Mouse (Mus musculus) stomach, postnatal 0 days (tissue): ENCODE data around the gene Adamts17. TPM values are rescaled to one million over a fixed set of nuclear protein-coding genes. Genes with fewer than 3 reads are reported as not detected.

Source experiments
- ATAC-seq: fragments of 200-750 bp; cut with Nextera tagmentation; 2 replicates; pipeline ENCODE4 v1.8.0; 2017; ENCODE audit not compliant: low FRiP score, low TSS enrichment
- DNase-seq: peaks from one replicate; pipeline ENCODE4 v3.0.0-alpha.2; 2016; ENCODE audit warnings: low spot score
- H3K27ac ChIP-seq: fragments of 300-500 bp; sonication (generic); replicated peaks from 2 replicates; pipeline ENCODE4 v1.5.1; 2014; ENCODE audit warnings: mild to moderate bottlenecking, control low read depth
- H3K27me3 ChIP-seq: fragments of 300-500 bp; sonication (generic); 2 replicates; pipeline ENCODE4 v1.6.1; 2014; ENCODE audit warnings: low read length; ENCODE audit not compliant: control insufficient read depth, insufficient read depth
- H3K36me3 ChIP-seq: fragments of 300-500 bp; sonication (generic); 2 replicates; pipeline ENCODE4 v1.6.1; 2014; ENCODE audit warnings: low read length, mixed read lengths; ENCODE audit not compliant: control insufficient read depth, insufficient read depth
- H3K4me1 ChIP-seq: fragments of 300-500 bp; sonication (generic); replicated peaks from 2 replicates; pipeline ENCODE4 v1.6.1; 2014; ENCODE audit warnings: antibody characterized with exemption; ENCODE audit not compliant: control insufficient read depth, insufficient read depth
- H3K4me2 ChIP-seq: fragments of 300-500 bp; sonication (generic); replicated peaks from 2 replicates; pipeline ENCODE4 v1.6.1; 2014; ENCODE audit warnings: low read depth, mild to moderate bottlenecking, control low read depth, moderate library complexity
- H3K4me3 ChIP-seq: fragments of 300-500 bp; sonication (generic); 2 replicates; pipeline ENCODE4 v1.5.1; 2014; ENCODE audit warnings: low read depth, low read length, control low read depth
- H3K9ac ChIP-seq: fragments of 300-500 bp; sonication (generic); 2 replicates; pipeline ENCODE4 v1.6.1; 2014; ENCODE audit warnings: mild to moderate bottlenecking, low read length, control low read depth, mixed read lengths
- H3K9me3 ChIP-seq: fragments of 300-500 bp; sonication (generic); 2 replicates; pipeline ENCODE4 v1.6.1; 2016; ENCODE audit warnings: low read length; ENCODE audit not compliant: control insufficient read depth
- CTCF ChIP-seq: IDR thresholded peaks from 2 replicates; pipeline ENCODE4 v1.5.1; 2016; ENCODE audit warnings: antibody characterized with exemption, low read depth, mild to moderate bottlenecking, moderate library complexity
- EP300 ChIP-seq: optimal IDR thresholded peaks from 2 replicates; pipeline ENCODE3; 2016; ENCODE audit warnings: antibody characterized with exemption
- WGBS: fragments of 180-500 bp; shearing (Covaris S2); extraction: QIAGEN DNeasy Blood & Tissue Kit; methylation state at CpG from one replicate; pipeline ENCODE4 v1.1.7; 2014; 5-methylcytosine and 5-hydroxymethylcytosine counted together
- polyA plus RNA-seq: library from polyadenylated mRNA; unstranded; fragments of >200 nt; fragmentation: Nextera tagmentation; extraction: Ambion mirVana; gene quantifications from 2 replicates; pipeline ENCODE4 v1.2.1, GENCODE M21; 2015

Gene Adamts17
- polyA plus RNA-seq, 1 experiment from 2014 or later = 2.4 TPM

DNA sequence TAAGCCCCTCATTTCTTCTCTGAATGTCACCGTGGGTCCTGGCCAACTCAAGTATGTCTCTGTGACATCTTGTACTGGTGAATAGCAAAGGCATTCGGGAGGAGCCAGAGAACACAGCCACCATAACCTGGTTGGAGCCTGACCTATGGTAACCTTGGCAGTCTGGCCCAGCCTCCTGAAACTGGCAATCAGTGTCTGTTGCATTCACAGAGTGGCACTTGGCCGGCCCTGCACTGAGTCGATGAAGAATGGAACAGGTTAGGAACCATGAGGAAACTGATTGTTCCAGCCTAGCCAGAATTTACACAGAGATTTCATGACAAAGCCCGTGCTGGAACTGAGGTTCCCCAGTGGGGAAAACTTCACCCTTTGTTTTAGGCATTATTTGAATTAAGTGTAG, 38.8 kb upstream of the Adamts17 start:
- ATAC-seq = no peak
- Histone ChIP-seq H3K9ac (no peak overlapping the region), H3K27ac (no peak overlapping the region), H3K4me3 (no peak overlapping the region), H3K4me1 (no peaks in the 10 kb centered on the region), H3K27me3 (no peaks in the 10 kb centered on the region), H3K9me3 (no peaks in the 10 kb centered on the region), H3K36me3 (no peaks in the 10 kb centered on the region), H3K4me2 (no peak overlapping the region)
- no peak for DNase-seq
- 42% methylated on average over 5 of the region's 5 CpGs for WGBS
- no peak for TF ChIP-seq CTCF
- TF ChIP-seq EP300 = no peak

DNA sequence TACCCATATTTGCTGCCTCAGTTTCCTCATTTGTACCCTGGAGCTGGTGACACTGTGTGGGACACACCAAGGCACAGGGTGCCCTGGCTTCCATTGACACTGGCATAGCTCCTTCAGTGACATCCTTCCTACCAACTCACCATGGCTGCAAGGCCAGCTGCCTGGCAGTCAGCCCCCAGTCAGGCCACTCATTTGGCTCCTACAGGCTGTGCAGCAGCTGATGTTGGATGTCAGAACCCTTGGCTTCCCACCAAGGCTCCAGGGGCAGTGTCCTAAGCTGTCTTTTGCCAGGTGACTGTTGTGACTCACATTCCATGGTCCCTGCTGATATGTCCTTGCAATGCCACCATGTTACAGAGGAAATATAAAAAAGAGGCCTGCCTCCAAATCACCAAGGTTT, 37.8 kb upstream of the Adamts17 start:
- Histone ChIP-seq H3K27ac (no peak overlapping the region), H3K9me3 (no peaks in the 10 kb centered on the region), H3K9ac (no peak overlapping the region), H3K4me2 (no peak overlapping the region), H3K27me3 (no peaks in the 10 kb centered on the region), H3K4me1 (no peaks in the 10 kb centered on the region), H3K36me3 (no peaks in the 10 kb centered on the region), H3K4me3 (no peak overlapping the region)
- no peak for DNase-seq
- TF ChIP-seq EP300 = no peak
- no peak for TF ChIP-seq CTCF
- no peak for ATAC-seq

GRCm38 (mm10) chr7:66803798-66804197, 35.7 kb upstream of the Adamts17 start:
- Histone ChIP-seq H3K36me3 (no peaks in the 10 kb centered on the region), H3K4me2 (no peak overlapping the region), H3K27me3 (no peaks in the 10 kb centered on the region), H3K27ac (no peak overlapping the region), H3K9ac (no peak overlapping the region), H3K4me1 (no peaks in the 10 kb centered on the region), H3K4me3 (no peak overlapping the region), H3K9me3 (no peaks in the 10 kb centered on the region)
- ATAC-seq = no peak
- 34% methylated on average over 5 of the region's 5 CpGs for WGBS
- no peak for DNase-seq
- TF ChIP-seq EP300 (no peak), CTCF (no peak)

DNA sequence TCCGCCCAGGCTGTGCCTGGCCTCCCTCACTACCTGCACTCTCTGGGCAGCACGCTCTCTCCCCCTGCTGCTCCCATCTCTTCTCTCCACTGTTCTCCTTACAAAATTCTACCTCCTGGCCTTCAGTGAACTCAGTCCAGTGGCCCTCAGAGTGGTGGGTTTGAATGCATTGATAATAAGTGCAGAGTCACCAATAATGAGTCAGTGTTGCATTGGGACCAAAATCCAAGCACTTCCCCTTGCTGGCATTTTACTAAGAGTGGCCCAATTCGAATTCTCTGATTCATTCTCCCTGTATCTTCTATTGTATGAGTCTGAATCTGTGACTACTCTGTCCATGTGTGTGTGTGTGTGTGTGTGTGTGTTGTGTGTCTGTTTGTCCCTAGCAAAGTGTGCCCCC, 32.7 kb upstream of the Adamts17 start:
- no peak overlapping the region for H3K4me2 ChIP-seq
- no peak overlapping the region for H3K4me3 ChIP-seq
- TF ChIP-seq EP300 = no peak
- peak; percentile 24; the same call in 1 of the 2 replicates for TF ChIP-seq CTCF
- H3K27ac ChIP-seq = no peak overlapping the region
- ATAC-seq (no peak), DNase-seq (no peak)
- 80% methylated on average over 3 of the region's 3 CpGs for WGBS
- H3K4me1 ChIP-seq = no peaks in the 10 kb centered on the region
- H3K27me3 ChIP-seq = no peaks in the 10 kb centered on the region
- no peak overlapping the region for H3K9ac ChIP-seq
- H3K9me3 ChIP-seq = no peaks in the 10 kb centered on the region
- no peaks in the 10 kb centered on the region for H3K36me3 ChIP-seq

DNA sequence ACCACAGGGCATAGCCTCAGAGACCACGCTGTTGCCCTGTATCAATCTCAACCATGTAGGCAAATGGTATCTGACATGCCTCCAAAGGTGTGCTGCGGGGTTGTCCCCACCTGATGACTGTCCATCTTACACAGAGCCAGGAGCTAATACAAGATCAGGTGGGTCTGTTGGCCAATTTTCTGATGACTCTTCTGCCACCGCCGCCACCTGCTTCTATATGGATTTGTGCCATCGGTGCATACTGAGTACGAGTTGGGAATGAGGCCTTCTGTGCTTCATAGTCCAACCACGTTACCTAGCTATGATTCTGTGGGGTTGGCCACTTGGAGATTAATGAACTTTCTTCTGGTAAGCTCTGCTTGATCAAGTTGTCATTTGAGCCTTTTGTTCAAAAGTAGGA, 29.1 kb upstream of the Adamts17 start:
- H3K4me3 ChIP-seq = no peak overlapping the region
- ATAC-seq (no peak), DNase-seq (no peak)
- H3K4me1 ChIP-seq = no peaks in the 10 kb centered on the region
- no peak overlapping the region for H3K9ac ChIP-seq
- no peaks in the 10 kb centered on the region for H3K36me3 ChIP-seq
- H3K27ac ChIP-seq = no peak overlapping the region
- H3K27me3 ChIP-seq = no peaks in the 10 kb centered on the region
- H3K9me3 ChIP-seq = no peaks in the 10 kb centered on the region
- no peak overlapping the region for H3K4me2 ChIP-seq
- no peak for TF ChIP-seq EP300
- no peak for TF ChIP-seq CTCF
- 96% methylated on average over 7 of the region's 7 CpGs for WGBS

GRCm38 (mm10) chr7:66811294-66811693, 28.2 kb upstream of the Adamts17 start:
- H3K4me2 ChIP-seq = no peak overlapping the region
- WGBS = 80% methylated on average over 1 of the region's 1 CpGs
- DNase-seq (no peak), ATAC-seq (no peak)
- no peak overlapping the region for H3K4me3 ChIP-seq
- no peaks in the 10 kb centered on the region for H3K9me3 ChIP-seq
- no peaks in the 10 kb centered on the region for H3K27me3 ChIP-seq
- no peaks in the 10 kb centered on the region for H3K36me3 ChIP-seq
- H3K4me1 ChIP-seq = no peaks in the 10 kb centered on the region
- TF ChIP-seq CTCF (no peak), EP300 (no peak)
- H3K9ac ChIP-seq = no peak overlapping the region
- no peak overlapping the region for H3K27ac ChIP-seq

GRCm38 (mm10) chr7:66812289-66812688, 27.2 kb upstream of the Adamts17 start:
- no peak overlapping the region for H3K4me2 ChIP-seq
- no peak for TF ChIP-seq EP300
- H3K9ac ChIP-seq = no peak overlapping the region
- no peak for ATAC-seq
- H3K4me1 ChIP-seq = no peaks in the 10 kb centered on the region
- H3K9me3 ChIP-seq = no peaks in the 10 kb centered on the region
- whole genome bisulfite sequencing = 86% methylated on average over 4 of the region's 4 CpGs
- H3K27me3 ChIP-seq = no peaks in the 10 kb centered on the region
- H3K4me3 ChIP-seq = no peak overlapping the region
- no peaks in the 10 kb centered on the region for H3K36me3 ChIP-seq
- DNase-seq = no peak
- H3K27ac ChIP-seq = no peak overlapping the region
